Mouse (Mus musculus): ENCODE measurements around the gene Dcaf17. TPM values are rescaled to one million over a fixed set of nuclear protein-coding genes. Genes with fewer than 3 reads are reported as not detected.

Dcaf17 gene
- polyA plus RNA-seq, 1 experiment from 2014 or later: 18.2 TPM

DNA sequence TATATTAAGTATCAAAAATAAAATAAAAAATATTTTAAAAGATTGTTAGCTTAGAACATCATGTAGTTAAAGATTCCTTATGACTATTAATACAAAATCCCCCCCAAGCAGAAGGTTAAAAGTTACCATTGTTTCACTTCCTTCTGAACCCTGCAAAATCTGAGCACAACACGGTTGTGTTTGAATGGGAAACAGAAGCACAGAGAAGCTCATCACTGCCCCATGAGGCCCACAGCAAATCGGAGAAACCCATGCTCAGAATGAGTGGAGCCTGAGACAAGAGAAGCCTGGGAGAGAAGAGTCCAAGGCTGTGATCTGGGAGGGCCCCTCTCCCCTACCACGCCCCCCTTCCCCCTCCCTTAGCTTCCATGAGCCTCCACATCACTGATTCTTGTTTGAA lies 49.6 kb downstream of the Dcaf17 start:
- no peaks in the 10 kb centered on the region for H3K27me3 ChIP-seq (ENCODE audit: control insufficient read depth, insufficient read depth, low read depth, low read length)
- H3K36me3 ChIP-seq (ENCODE audit: control insufficient read depth, insufficient read depth): no peaks in the 10 kb centered on the region
- H3K9ac ChIP-seq (ENCODE audit: low read depth, low read length): no peak overlapping the region
- H3K4me1 ChIP-seq (ENCODE audit: control insufficient read depth, low read depth, low read length): no peaks in the 10 kb centered on the region
- no peak overlapping the region for H3K4me3 ChIP-seq (ENCODE audit: low read depth, low read length)
- H3K9me3 ChIP-seq (replicated peaks; ENCODE audit: control insufficient read depth, low read length): no peaks in the 10 kb centered on the region
- H3K27ac ChIP-seq (ENCODE audit: low read length): no peak overlapping the region
- no peak overlapping the region for H3K4me2 ChIP-seq (ENCODE audit: low read depth, low read length)
- no peak for ATAC-seq (ENCODE audit: low read depth)
- WGBS (ENCODE audit: insufficient replicate concordance): 49% methylated on average over 3 of the region's 3 CpGs

DNA sequence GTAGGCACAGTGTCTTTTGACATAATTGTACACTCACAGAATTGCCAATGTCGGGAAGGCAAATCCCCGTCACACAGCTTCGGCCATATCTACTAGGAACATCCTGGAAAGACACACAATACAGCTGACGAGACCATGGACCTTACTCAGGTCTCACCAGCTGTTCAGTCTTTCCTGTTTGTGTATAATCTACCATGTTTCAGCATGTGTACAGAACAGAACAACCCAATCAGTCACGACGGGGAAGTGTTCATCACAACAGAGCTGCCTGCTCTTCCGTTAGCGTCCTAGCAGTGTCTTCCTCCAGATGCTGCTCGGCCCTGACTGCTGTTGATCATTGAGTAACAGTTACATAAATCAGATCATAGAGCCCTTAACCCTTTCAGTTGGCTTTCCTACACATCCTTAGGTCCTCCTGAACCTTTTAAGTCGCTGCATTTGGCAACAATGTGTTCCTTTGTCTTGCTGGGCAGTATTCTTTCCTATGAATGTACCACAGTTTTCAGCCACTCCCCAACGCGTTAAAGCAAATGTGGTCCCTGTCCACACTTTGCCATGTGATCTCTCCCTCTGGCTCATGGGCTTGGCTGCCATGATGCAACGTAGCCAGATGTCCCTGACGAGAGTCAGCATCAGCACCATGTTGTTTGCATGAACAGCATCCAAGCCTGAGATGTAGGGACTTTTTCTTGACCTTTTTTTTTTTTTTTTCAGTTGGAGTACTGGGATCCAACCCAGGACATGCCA lies 50.5 kb downstream of the Dcaf17 start:
- H3K4me1 ChIP-seq (ENCODE audit: control insufficient read depth, low read depth, low read length): no peaks in the 10 kb centered on the region
- no peaks in the 10 kb centered on the region for H3K36me3 ChIP-seq (ENCODE audit: control insufficient read depth, insufficient read depth)
- no peaks in the 10 kb centered on the region for H3K9me3 ChIP-seq (replicated peaks; ENCODE audit: control insufficient read depth, low read length)
- no peak for ATAC-seq (ENCODE audit: low read depth)
- 60% methylated on average over 14 of the region's 14 CpGs for WGBS (ENCODE audit: insufficient replicate concordance)
- no peak overlapping the region for H3K27ac ChIP-seq (ENCODE audit: low read length)
- H3K9ac ChIP-seq (ENCODE audit: low read depth, low read length): no peak overlapping the region
- H3K27me3 ChIP-seq (ENCODE audit: control insufficient read depth, insufficient read depth, low read depth, low read length): no peaks in the 10 kb centered on the region
- H3K4me3 ChIP-seq (ENCODE audit: low read depth, low read length): no peak overlapping the region
- no peak overlapping the region for H3K4me2 ChIP-seq (ENCODE audit: low read depth, low read length)

DNA sequence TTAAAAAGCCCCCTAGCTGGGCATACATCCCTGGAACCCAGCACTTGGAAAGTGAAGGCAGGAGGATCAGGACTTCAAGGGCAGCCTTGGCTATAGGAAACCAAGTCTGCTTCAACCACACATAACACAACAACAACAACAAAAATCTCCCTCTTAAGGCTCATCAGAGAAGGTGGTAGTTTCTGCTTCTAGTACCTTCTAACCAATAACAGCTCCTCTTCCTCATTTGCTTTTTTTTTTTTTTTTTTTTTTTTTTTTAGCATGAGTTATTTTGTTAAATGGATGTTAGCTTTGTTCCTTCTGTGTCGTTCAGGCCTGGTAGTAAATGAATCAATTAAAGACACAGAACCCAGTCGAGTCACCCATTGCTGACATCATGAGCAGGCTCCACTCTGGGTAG lies 52.1 kb downstream of the Dcaf17 start:
- Histone ChIP-seq H3K27me3 (ENCODE audit: control insufficient read depth, insufficient read depth, low read depth, low read length) (no peaks in the 10 kb centered on the region), H3K27ac (ENCODE audit: low read length) (no peak overlapping the region), H3K9me3 (replicated peaks; ENCODE audit: control insufficient read depth, low read length) (no peaks in the 10 kb centered on the region), H3K4me2 (ENCODE audit: low read depth, low read length) (no peak overlapping the region), H3K4me1 (ENCODE audit: control insufficient read depth, low read depth, low read length) (no peaks in the 10 kb centered on the region), H3K9ac (ENCODE audit: low read depth, low read length) (no peak overlapping the region), H3K4me3 (ENCODE audit: low read depth, low read length) (no peak overlapping the region), H3K36me3 (ENCODE audit: control insufficient read depth, insufficient read depth) (no peaks in the 10 kb centered on the region)
- ATAC-seq (ENCODE audit: low read depth): no peak
- WGBS (ENCODE audit: insufficient replicate concordance): 54% methylated on average over 2 of the region's 2 CpGs

DNA sequence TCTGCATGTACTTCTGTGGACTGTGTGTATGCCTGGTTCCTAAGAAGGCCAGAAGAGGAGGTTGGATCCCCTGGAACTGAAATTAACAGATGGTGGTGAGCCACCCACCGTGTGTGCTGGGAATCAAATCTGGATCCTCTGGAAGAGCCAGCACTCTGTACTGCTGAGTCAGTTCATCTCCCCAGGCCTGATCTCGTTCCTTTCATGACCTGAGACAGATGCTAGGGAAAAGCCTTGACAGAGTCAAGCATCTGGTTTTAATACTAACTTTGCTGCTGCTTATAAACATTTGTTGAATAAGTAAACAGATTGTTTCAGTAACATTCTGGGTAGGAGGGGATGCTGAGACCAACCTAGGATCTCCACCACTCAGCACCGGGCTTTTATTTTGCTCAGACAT lies 53.4 kb downstream of the Dcaf17 start:
- no peaks in the 10 kb centered on the region for H3K9me3 ChIP-seq (replicated peaks; ENCODE audit: control insufficient read depth, low read length)
- no peak overlapping the region for H3K4me3 ChIP-seq (ENCODE audit: low read depth, low read length)
- H3K27ac ChIP-seq (ENCODE audit: low read length): no peak overlapping the region
- no peak overlapping the region for H3K9ac ChIP-seq (ENCODE audit: low read depth, low read length)
- H3K4me1 ChIP-seq (ENCODE audit: control insufficient read depth, low read depth, low read length): no peaks in the 10 kb centered on the region
- no peak overlapping the region for H3K4me2 ChIP-seq (ENCODE audit: low read depth, low read length)
- no peak for ATAC-seq (ENCODE audit: low read depth)
- no peaks in the 10 kb centered on the region for H3K27me3 ChIP-seq (ENCODE audit: control insufficient read depth, insufficient read depth, low read depth, low read length)
- WGBS (ENCODE audit: insufficient replicate concordance): 68% methylated on average over 3 of the region's 3 CpGs
- no peaks in the 10 kb centered on the region for H3K36me3 ChIP-seq (ENCODE audit: control insufficient read depth, insufficient read depth)

DNA sequence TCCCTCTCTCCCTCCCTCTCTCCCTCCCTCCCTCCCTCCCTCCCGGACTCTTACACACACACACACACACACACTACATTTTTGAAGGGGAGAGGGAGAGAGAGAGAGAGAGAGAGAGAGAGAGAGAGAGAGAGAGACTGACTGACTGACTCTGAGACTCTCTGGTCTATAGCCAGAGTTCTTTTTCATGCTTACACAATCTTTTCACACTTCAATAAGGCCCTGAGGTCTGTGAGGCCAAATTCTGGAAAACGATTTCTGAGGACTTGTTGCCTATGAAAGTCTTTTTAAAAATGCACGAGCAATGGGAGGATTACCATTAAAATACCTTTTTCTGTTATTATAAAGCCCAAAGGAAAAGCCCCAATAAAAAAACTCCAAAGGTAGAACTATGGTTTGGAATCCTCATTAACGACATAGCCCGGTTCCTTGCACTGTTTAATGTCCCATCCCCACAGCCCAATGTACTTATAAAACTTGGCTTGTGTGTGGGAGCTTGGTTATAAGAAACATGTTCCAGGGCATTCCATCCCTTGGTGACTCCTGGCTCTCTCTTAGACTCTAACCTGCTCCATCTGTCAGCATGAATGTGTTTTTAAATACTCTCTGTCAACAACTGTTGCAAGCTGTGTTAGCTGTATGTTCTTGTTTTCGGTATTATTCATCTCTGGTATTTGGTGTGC lies 58.5 kb downstream of the Dcaf17 start:
- Histone ChIP-seq H3K27ac (ENCODE audit: low read length) (no peak overlapping the region), H3K36me3 (ENCODE audit: control insufficient read depth, insufficient read depth) (no peaks in the 10 kb centered on the region), H3K9ac (ENCODE audit: low read depth, low read length) (no peak overlapping the region), H3K4me1 (ENCODE audit: control insufficient read depth, low read depth, low read length) (peaks cover 6% of the 10 kb centered on the region; the same call in 1 of the 2 replicates), H3K9me3 (replicated peaks; ENCODE audit: control insufficient read depth, low read length) (no peaks in the 10 kb centered on the region), H3K4me2 (ENCODE audit: low read depth, low read length) (no peak overlapping the region), H3K27me3 (ENCODE audit: control insufficient read depth, insufficient read depth, low read depth, low read length) (peaks cover 16% of the 10 kb centered on the region), H3K4me3 (ENCODE audit: low read depth, low read length) (no peak overlapping the region)
- ATAC-seq (ENCODE audit: low read depth): no peak
- 62% methylated on average over 6 of the region's 6 CpGs for WGBS (ENCODE audit: insufficient replicate concordance)

DNA sequence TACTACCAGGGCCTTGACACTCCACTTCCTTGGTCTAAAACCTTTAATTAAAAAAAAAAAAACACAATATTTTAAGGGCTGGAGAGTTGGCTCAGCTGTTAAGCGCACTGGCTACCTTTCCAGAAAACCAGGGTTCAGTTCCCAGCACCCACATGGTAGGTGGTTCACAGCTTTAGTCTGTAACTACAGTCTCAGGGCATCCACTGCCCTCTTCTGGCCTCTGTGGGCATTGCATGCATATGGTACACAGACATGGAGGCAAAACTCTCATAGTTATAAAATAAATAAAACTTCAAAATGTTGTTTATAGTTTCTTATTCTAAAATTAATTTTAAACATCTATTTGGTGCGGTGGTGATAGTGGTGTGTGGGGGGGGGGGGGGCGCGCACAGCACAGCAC lies 61.0 kb downstream of the Dcaf17 start:
- no peaks in the 10 kb centered on the region for H3K36me3 ChIP-seq (ENCODE audit: control insufficient read depth, insufficient read depth)
- no peak overlapping the region for H3K4me2 ChIP-seq (ENCODE audit: low read depth, low read length)
- no peaks in the 10 kb centered on the region for H3K9me3 ChIP-seq (replicated peaks; ENCODE audit: control insufficient read depth, low read length)
- H3K9ac ChIP-seq (ENCODE audit: low read depth, low read length): no peak overlapping the region
- H3K27me3 ChIP-seq (ENCODE audit: control insufficient read depth, insufficient read depth, low read depth, low read length): peaks cover 30% of the 10 kb centered on the region
- 72% methylated on average over 4 of the region's 4 CpGs for WGBS (ENCODE audit: insufficient replicate concordance)
- H3K4me1 ChIP-seq (ENCODE audit: control insufficient read depth, low read depth, low read length): peaks cover 6% of the 10 kb centered on the region; the same call in 1 of the 2 replicates
- no peak for ATAC-seq (ENCODE audit: low read depth)
- no peak overlapping the region for H3K4me3 ChIP-seq (ENCODE audit: low read depth, low read length)
- no peak overlapping the region for H3K27ac ChIP-seq (ENCODE audit: low read length)

DNA sequence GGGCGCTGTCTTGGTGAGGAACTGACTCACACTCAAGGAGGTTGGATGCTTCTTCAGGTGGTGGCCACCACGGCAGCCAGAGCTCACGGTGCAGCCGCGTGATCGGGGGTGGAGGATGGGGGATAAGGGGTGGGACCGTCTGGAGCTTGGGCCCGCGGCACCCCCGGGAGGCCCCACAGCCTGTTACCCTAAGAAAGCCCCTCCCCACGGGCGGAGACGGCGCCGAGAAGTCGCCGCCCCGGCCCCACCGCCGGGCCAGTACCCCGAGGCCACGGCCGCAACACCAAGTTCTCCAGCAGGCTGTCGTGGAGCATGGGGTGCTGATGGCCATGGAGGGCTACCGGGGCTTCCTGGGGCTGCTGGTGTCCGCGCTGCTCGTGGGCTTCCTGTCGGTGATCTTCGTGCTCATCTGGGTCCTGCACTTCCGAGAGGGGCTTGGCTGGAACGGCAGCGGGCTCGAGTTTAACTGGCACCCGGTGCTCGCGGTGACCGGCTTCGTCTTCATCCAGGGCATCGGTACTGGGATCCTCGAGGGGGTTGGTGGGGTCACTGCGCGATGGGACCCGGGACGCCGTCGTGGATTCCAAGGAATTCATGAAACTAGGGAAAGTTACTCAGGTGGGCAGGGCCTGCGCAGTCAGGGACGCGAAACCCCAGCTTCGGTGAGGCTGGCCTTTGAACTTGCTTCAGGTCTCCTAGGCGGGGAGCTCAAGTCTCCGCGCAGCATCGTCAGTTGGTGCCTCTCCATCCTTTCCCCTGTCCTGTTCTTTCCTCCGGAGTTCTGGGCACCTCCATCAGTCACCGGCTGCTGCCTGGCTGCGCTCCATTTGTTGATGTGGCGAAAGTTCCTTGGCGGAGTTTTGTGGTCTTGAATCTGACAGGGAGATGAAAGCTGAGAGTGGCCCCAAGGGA lies 62.9 kb downstream of the Dcaf17 start, which contains the start of gene Cybrd1:
Cybrd1 (plus strand) TSS at position 127 of the 912 bp plus-strand sequence.
- Histone ChIP-seq H3K27ac (ENCODE audit: low read length) (no peak within 1 kb of the TSS), H3K9me3 (replicated peaks; ENCODE audit: control insufficient read depth, low read length) (no peaks in the 10 kb centered on the region), H3K9ac (ENCODE audit: low read depth, low read length) (peak within 1 kb of the TSS; percentile 40), H3K4me1 (ENCODE audit: control insufficient read depth, low read depth, low read length) (peaks cover 6% of the 10 kb centered on the region; the same call in 1 of the 2 replicates), H3K27me3 (ENCODE audit: control insufficient read depth, insufficient read depth, low read depth, low read length) (peaks cover 30% of the 10 kb centered on the region), H3K4me2 (ENCODE audit: low read depth, low read length) (peak within 1 kb of the TSS; percentile 63), H3K4me3 (ENCODE audit: low read depth, low read length) (peak within 1 kb of the TSS; percentile 57), H3K36me3 (ENCODE audit: control insufficient read depth, insufficient read depth) (no peaks in the 10 kb centered on the region)
- peak; percentile 27; the same call in 1 of the 2 replicates for ATAC-seq (ENCODE audit: low read depth)
- 2% methylated on average over 60 of the region's 60 CpGs for WGBS (ENCODE audit: insufficient replicate concordance)

DNA sequence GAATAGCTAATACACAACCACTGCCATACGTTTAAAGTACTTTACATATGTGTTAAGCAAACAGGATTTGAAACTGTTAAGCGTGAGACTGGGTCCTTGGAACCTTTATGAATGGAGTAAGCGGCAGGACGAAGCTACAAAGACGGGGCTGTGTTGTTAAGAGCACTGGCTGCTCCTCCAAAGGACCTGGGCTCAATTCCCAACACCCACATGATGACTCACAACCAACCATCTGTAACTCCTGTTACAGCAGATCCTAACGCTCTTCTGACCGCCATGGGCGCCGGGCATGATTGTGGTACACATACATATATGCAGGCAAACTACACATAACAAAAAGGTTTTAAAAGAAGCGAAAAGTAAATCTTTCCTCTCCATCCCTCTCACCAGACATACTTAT lies 65.7 kb downstream of the Dcaf17 start:
- H3K9me3 ChIP-seq (replicated peaks; ENCODE audit: control insufficient read depth, low read length): no peaks in the 10 kb centered on the region
- H3K9ac ChIP-seq (ENCODE audit: low read depth, low read length): no peak overlapping the region
- H3K4me3 ChIP-seq (ENCODE audit: low read depth, low read length): no peak overlapping the region
- 80% methylated on average over 10 of the region's 10 CpGs for WGBS (ENCODE audit: insufficient replicate concordance)
- H3K27ac ChIP-seq (ENCODE audit: low read length): no peak overlapping the region
- H3K4me1 ChIP-seq (ENCODE audit: control insufficient read depth, low read depth, low read length): peaks cover 6% of the 10 kb centered on the region; the same call in 1 of the 2 replicates
- peaks cover 30% of the 10 kb centered on the region for H3K27me3 ChIP-seq (ENCODE audit: control insufficient read depth, insufficient read depth, low read depth, low read length)
- no peak for ATAC-seq (ENCODE audit: low read depth)
- H3K36me3 ChIP-seq (ENCODE audit: control insufficient read depth, insufficient read depth): no peaks in the 10 kb centered on the region
- no peak overlapping the region for H3K4me2 ChIP-seq (ENCODE audit: low read depth, low read length)
